Mouse (Mus musculus) lung, adult 2 months (tissue): ENCODE results near the gene Gm42688. TPM values are rescaled to one million over a fixed set of nuclear protein-coding genes. Genes with fewer than 3 reads are reported as not detected.
A peak's percentile ranks its signal among the peaks of the same experiment; 100 is the strongest.

Experiments used
- DNase-seq: peaks from one replicate; pipeline ENCODE4 v3.0.0; 2022
- H3K4me1 ChIP-seq: fragments of 200-500 bp; 2 replicates; pipeline ENCODE4 v1.6.1; 2011; ENCODE audit warnings: low read length; ENCODE audit not compliant: control insufficient read depth, insufficient read depth
- H3K4me3 ChIP-seq: fragments of 200-500 bp; replicated peaks from 2 replicates; pipeline ENCODE3; 2011; ENCODE audit warnings: low read depth, mild to moderate bottlenecking, control low read depth, low read length; ENCODE audit errors: extremely low read depth
- CTCF ChIP-seq: fragments of 200-500 bp; IDR thresholded peaks from 2 replicates; pipeline ENCODE4 v1.5.1; 2011; ENCODE audit warnings: mild to moderate bottlenecking, low read length, control low read depth; ENCODE audit not compliant: insufficient read depth
- POLR2A ChIP-seq: fragments of 200-500 bp; IDR thresholded peaks from 2 replicates; pipeline ENCODE4 v1.6.1; 2011; ENCODE audit warnings: low read depth, mild to moderate bottlenecking, control low read depth, low read length, borderline replicate concordance; ENCODE audit errors: extremely low read depth
- WGBS: fragments of 180-500 bp; shearing (Covaris S2); methylation state at CpG from one replicate; pipeline ENCODE4 v1.1.7; 2018; 5-methylcytosine and 5-hydroxymethylcytosine counted together
- polyA plus RNA-seq: library from polyadenylated mRNA; depleted of rRNA; stranded (reverse); fragments of >200 nt; gene quantifications from 2 replicates; pipeline ENCODE4 v1.2.3, GENCODE M21; 2012

The Gm42688 gene
- polyA plus RNA-seq, 1 experiment: 5.5 TPM

- Histone ChIP-seq H3K4me1 (peaks cover 7% of the 10 kb centered on the region), H3K4me3 (no peak overlapping the region)
- 66% methylated on average over 11 of the region's 11 CpGs for WGBS
- DNase-seq: no peak
- TF ChIP-seq POLR2A (0 out of 2 replicates have a peak, but pooled peaks have one; percentile 10), CTCF (no peak)
These were observed 15.2 kb downstream of the Gm42688 start for GRCm38 (mm10) chr6:83116373-83117164.

DNA sequence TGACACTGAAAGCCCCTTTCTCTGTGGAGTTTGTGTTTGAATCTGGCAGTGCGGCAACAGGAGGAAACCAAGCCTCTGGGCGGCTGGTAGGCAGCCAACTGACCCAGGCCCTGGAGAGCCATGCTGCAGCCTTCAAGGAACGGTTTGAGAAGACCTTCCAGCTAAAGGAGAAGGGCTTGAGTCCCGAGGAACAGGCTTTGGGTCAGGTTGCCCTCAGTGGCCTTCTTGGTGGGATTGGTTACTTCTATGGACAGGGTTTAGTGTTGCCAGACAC, 15.7 kb downstream of the Gm42688 start:
- Histone ChIP-seq H3K4me3 (no peak overlapping the region), H3K4me1 (peaks cover 8% of the 10 kb centered on the region)
- WGBS: 74% methylated on average over 4 of the region's 4 CpGs
- TF ChIP-seq POLR2A (no peak), CTCF (no peak)
- DNase-seq: no peak

DNA sequence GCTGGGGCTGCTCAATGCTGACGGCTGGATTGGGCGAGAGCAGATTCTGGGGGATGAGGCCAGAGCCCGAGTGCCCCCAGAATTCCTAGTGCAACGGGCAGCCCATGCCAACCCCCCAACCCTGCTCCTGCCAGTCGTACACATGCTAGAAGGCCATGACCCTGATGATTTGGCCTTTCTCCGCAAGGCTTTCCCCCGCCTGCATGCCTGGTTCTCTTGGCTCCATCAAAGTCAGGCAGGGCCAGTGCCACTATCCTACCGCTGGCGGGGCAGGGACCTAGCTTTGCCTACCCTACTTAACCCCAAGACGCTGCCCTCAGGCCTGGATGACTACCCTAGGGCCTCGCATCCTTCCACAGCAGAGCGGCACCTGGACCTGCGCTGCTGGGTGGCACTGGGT, 16.2 kb downstream of the Gm42688 start:
- DNase-seq: no peak
- WGBS: 89% methylated on average over 13 of the region's 13 CpGs
- TF ChIP-seq POLR2A (no peak), CTCF (no peak)
- H3K4me3 ChIP-seq: no peak overlapping the region
- H3K4me1 ChIP-seq: peaks cover 12% of the 10 kb centered on the region

GRCm38 (mm10) chr6:83118369-83118768, 17.0 kb downstream of the Gm42688 start:
- TF ChIP-seq POLR2A (0 out of 2 replicates have a peak, but pooled peaks have one; percentile 30), CTCF (no peak)
- DNase-seq: no peak
- Histone ChIP-seq H3K4me1 (peaks cover 12% of the 10 kb centered on the region), H3K4me3 (no peak overlapping the region)
- WGBS: 83% methylated on average over 11 of the region's 11 CpGs

DNA sequence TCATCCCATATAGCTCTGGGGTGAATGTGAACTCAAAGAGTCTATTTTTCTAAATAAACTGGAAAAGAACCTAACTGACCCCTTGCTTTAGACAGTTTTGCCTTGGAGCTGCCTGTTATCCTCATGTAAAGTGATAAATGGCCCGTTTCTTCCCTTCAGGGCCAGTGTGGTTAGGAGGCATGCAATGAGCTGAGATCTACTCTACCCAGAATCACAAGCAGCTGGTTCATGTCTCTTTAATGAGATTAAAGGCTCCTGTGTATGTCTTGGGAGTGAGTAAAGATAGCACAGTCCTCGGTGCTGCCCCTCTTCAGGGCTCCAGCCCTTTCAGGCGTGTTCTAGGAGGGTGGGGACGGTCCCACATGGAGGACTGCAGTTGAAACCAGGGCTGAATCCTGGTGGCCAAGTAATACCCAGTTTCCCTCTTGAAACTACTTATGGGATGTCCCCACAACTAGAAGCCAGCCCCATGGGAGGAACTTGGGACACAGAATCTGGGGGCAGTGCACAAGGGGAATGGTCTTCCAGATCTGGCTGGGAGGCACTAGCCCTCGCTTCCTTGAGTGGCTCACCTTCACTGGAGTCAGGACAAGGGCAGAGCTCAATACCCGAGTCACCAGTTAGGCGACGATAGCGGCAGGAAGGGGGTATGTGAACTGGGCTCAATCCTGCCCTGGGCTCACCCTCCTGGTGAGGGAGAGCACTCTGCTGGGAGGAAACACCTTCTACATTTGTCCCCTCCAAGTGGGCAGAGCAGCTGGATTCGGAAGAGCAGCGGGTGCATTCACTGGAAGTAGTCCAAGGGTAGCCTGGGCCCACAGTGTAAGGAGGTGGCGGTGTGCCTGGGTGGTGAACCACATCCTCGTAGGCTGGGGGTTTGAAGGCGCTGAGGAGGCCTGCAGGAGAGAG, 17.7 kb downstream of the Gm42688 start:
- TF ChIP-seq POLR2A (no peak), CTCF (no peak)
- H3K4me1 ChIP-seq: peaks cover 12% of the 10 kb centered on the region
- DNase-seq: no peak
- 72% methylated on average over 14 of the region's 14 CpGs for WGBS
- H3K4me3 ChIP-seq: no peak overlapping the region

DNA sequence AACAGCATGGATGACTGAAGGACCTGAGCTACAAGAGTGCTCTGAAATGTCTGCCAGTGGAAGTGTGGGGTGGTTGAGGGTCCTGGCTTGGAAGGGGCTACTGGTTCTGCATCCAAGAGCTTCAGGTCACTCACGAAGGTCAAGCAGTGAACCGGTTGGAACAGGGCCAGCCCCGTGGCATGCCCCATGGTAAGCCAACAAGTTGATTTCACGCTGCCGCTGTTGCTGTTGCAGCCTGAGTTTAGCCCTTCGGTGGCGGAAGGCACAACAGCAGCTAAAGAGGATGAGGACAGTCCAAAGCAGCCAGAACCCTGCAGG, 18.3 kb downstream of the Gm42688 start:
- DNase-seq: no peak
- H3K4me3 ChIP-seq: no peak overlapping the region
- peaks cover 15% of the 10 kb centered on the region for H3K4me1 ChIP-seq
- 72% methylated on average over 7 of the region's 7 CpGs for WGBS
- TF ChIP-seq POLR2A (no peak), CTCF (no peak)

- TF ChIP-seq CTCF (no peak), POLR2A (peak; percentile 75; the same call in 1 of the 2 replicates)
- Histone ChIP-seq H3K4me1 (peaks cover 11% of the 10 kb centered on the region), H3K4me3 (peak within 1 kb of the TSS; percentile 70)
- DNase-seq: peak; percentile 90
- WGBS: under 1% methylated on average over 37 of the region's 38 CpGs
These were observed 19.8 kb downstream of the Gm42688 start, which contains the start of gene Wbp1 for GRCm38 (mm10) chr6:83120930-83121862. Gene Wbp1, minus strand, starts transcription at chr6:83121559.

- no peak for TF ChIP-seq CTCF
- no peak for TF ChIP-seq POLR2A
- 3% methylated on average over 51 of the region's 52 CpGs for WGBS
- DNase-seq: no peak
- peaks cover 11% of the 10 kb centered on the region for H3K4me1 ChIP-seq
- H3K4me3 ChIP-seq: peak overlapping the region; percentile 61
These were observed 20.7 kb downstream of the Gm42688 start for GRCm38 (mm10) chr6:83121863-83122710.
